Mouse (Mus musculus): ENCODE results near the gene Myocd. TPM values are rescaled to one million over a fixed set of nuclear protein-coding genes. Genes with fewer than 3 reads are reported as not detected.

Gene Myocd
- polyA plus RNA-seq, 1 experiment from 2014 or later: 0.95 TPM

DNA sequence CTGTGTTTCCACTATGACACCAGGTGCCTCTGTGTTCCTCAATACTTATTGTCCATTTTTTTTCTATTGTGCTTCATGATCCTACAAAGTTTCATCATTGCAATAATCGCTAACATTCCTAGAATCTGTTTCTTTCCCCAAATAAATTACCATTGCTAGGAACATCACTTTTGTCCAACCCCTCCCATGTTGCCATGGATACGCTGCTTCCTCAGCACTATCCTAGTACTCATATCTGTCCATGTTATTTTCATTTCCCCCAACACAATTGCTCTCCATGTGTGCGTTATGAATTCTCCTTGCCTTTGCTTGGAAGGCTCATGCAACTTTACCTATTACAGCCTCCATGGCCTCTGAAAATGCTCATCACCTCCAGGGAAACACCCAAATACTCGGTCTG, 19.4 kb downstream of the Myocd start:
- no peaks in the 10 kb centered on the region for H3K27me3 ChIP-seq
- H3K9me3 ChIP-seq: no peaks in the 10 kb centered on the region
- no peak overlapping the region for H3K9ac ChIP-seq
- no peak overlapping the region for H3K4me3 ChIP-seq
- H3K4me2 ChIP-seq: no peak overlapping the region
- 96% methylated on average over 4 of the region's 4 CpGs for WGBS
- H3K4me1 ChIP-seq (replicated peaks): no peaks in the 10 kb centered on the region
- ATAC-seq (ENCODE audit: low FRiP score): no peak
- H3K27ac ChIP-seq: no peak overlapping the region
- H3K36me3 ChIP-seq: no peaks in the 10 kb centered on the region

DNA sequence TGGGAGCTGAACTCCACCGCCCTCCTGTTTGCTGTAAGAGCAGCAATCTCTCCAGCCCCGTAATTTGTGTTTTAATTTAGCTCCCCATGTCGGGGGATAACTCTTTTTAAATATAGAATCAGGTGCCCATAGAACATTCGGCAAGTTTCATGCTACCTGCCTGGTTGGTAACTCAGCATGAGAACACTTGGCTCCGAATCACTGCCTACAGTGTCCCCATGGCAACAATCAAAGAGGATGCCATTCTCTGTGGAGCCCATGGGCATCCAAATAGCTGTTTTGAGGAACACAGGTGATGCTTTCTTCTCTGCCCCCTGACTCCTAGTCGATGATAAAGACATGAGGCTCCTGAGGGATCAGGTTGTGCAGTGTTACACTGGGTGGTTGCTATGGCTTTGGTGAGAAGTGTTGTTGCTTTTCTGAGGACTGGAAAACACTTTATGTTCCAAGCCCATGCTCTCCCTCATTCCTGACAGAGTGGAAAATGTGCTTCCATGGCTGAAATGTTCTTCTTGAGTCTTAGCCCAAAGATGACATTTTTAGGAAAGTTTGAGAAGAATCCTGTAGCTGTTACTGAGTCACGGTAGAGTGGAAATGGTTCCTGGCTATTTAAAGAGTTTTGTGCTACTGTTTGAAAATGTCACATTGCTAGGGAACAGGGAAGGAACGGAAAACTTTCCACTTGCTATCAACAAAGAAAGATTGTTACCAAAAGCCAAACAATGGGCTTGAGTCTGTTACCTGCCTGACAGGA, 23.3 kb downstream of the Myocd start:
- ATAC-seq (ENCODE audit: low FRiP score): no peak

DNA sequence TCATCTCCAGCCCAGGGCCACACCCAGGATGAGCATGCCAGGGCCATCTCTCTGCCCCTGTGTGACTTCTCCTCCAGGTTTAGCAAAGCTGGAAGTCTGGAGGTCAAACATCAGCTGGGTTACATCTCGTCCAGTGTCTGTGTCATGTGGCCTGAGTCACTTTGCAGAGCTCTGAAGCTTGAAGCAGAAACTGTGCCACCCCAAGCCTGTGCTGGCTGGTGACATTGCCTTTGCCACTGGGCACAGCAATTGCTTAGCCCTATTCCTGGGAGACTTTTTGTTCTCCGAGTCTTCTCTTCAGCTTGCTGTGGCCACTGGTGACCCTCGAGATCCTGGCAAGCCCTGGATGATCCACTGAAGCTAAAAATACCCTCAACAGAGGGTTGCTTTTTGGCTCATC, 26.2 kb downstream of the Myocd start:
- no peak overlapping the region for H3K4me2 ChIP-seq
- no peaks in the 10 kb centered on the region for H3K9me3 ChIP-seq
- ATAC-seq (ENCODE audit: low FRiP score): no peak
- no peaks in the 10 kb centered on the region for H3K4me1 ChIP-seq (replicated peaks)
- no peak overlapping the region for H3K27ac ChIP-seq
- H3K4me3 ChIP-seq: no peak overlapping the region
- H3K27me3 ChIP-seq: no peaks in the 10 kb centered on the region
- no peak overlapping the region for H3K9ac ChIP-seq
- no peaks in the 10 kb centered on the region for H3K36me3 ChIP-seq
- WGBS: 75% methylated on average over 3 of the region's 3 CpGs

More for the DNA sequence above, 23.3 kb downstream of the Myocd start:
- no peaks in the 10 kb centered on the region for H3K36me3 ChIP-seq
- no peaks in the 10 kb centered on the region for H3K9me3 ChIP-seq
- H3K27me3 ChIP-seq: no peaks in the 10 kb centered on the region
- H3K4me3 ChIP-seq: no peak overlapping the region
- H3K9ac ChIP-seq: no peak overlapping the region
- H3K4me1 ChIP-seq (replicated peaks): no peaks in the 10 kb centered on the region
- no peak overlapping the region for H3K27ac ChIP-seq
- H3K4me2 ChIP-seq: no peak overlapping the region
- 83% methylated on average over 8 of the region's 8 CpGs for WGBS

DNA sequence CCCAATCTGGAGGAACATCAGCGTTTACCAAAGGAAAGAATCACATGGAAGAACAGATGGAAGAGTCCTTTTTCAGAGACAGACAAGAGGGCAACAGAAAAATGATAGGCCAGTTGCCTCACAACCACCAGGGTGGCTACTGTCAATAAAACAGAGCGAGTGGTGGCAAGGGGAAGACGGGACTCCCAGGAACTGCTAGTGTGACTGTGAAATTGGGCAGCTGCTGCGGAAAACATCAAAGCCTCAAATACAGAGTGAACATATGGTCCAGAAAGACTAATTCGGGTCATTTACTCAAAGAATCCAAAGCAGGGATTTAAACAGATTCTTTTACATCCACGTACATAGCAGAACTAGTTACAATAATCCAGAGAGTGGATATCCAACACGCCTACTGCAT, 29.3 kb downstream of the Myocd start:
- 76% methylated on average over 7 of the region's 7 CpGs for WGBS
- no peak overlapping the region for H3K27ac ChIP-seq
- H3K4me3 ChIP-seq: no peak overlapping the region
- no peak overlapping the region for H3K4me2 ChIP-seq
- H3K36me3 ChIP-seq: no peaks in the 10 kb centered on the region
- no peaks in the 10 kb centered on the region for H3K27me3 ChIP-seq
- H3K9me3 ChIP-seq: no peaks in the 10 kb centered on the region
- no peak for ATAC-seq (ENCODE audit: low FRiP score)
- H3K9ac ChIP-seq: no peak overlapping the region
- H3K4me1 ChIP-seq (replicated peaks): no peaks in the 10 kb centered on the region

DNA sequence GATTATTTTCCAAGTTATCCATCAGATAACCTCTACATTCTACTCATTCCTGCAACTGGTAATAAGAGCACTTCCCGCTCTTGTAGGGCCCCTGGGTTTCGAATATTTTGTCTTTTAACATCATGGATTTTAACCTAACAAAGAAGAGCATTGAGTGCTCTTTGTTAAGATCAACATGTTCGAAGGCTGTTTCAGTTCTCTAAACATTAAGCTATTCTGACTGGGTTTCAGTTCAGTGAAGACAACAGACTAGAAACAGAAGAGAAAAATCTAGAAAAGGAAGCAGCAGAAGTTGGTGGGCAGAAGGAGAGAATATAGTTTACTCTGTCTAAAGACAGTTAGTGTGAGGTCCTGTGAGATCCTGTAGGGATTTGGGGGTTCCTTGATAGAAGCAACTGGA, 31.9 kb downstream of the Myocd start:
- no peak overlapping the region for H3K9ac ChIP-seq
- no peak overlapping the region for H3K4me3 ChIP-seq
- H3K4me1 ChIP-seq (replicated peaks): no peaks in the 10 kb centered on the region
- no peak overlapping the region for H3K27ac ChIP-seq
- 73% methylated on average over 3 of the region's 3 CpGs for WGBS
- no peaks in the 10 kb centered on the region for H3K27me3 ChIP-seq
- ATAC-seq (ENCODE audit: low FRiP score): no peak
- H3K9me3 ChIP-seq: no peaks in the 10 kb centered on the region
- no peaks in the 10 kb centered on the region for H3K36me3 ChIP-seq
- H3K4me2 ChIP-seq: no peak overlapping the region

DNA sequence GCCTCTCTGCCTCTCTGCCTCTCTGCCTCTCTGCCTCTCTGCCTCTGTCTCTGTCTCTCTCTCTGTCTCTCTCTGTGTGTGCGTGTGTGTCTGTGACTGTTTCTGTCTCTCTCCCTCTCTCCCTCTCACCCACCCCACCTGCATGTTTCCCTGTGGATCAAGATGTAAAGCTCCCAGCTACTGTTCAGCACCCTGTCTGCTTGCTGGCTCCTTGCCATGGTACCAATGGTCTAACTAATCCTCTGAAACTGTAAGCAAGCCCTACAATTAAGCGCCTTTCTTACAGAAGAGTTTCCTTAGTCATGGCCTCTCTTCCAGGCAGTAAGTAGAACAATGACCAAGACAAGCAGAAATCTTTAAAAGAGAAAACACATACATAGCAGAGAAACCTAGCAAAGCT, 32.9 kb downstream of the Myocd start:
- ATAC-seq (ENCODE audit: low FRiP score): no peak
- no peaks in the 10 kb centered on the region for H3K9me3 ChIP-seq
- H3K4me2 ChIP-seq: no peak overlapping the region
- no peak overlapping the region for H3K27ac ChIP-seq
- H3K27me3 ChIP-seq: no peaks in the 10 kb centered on the region
- H3K9ac ChIP-seq: no peak overlapping the region
- no peak overlapping the region for H3K4me3 ChIP-seq
- no peaks in the 10 kb centered on the region for H3K4me1 ChIP-seq (replicated peaks)
- WGBS: 88% methylated on average over 2 of the region's 2 CpGs
- H3K36me3 ChIP-seq: no peaks in the 10 kb centered on the region

DNA sequence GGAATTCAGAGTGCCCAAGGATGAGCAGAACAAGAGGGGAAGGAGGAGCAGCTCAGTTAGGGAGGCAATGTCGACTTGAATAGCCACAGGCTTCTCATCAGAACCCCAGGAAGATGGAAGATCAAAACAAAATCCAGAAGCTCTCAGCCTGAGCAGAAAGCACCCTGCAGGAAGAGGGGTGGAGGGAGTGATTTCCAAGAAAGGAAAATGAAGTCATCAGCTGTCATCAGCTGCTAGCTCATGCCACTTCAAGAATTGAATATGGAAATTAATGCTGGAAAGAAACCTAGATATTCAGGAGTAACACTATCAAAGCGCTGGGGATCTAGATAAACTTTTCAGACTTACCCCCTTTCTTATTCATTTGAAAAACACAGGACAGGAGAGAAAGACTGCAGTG, 34.4 kb downstream of the Myocd start:
- 43% methylated on average over 2 of the region's 2 CpGs for WGBS
- ATAC-seq (ENCODE audit: low FRiP score): no peak

DNA sequence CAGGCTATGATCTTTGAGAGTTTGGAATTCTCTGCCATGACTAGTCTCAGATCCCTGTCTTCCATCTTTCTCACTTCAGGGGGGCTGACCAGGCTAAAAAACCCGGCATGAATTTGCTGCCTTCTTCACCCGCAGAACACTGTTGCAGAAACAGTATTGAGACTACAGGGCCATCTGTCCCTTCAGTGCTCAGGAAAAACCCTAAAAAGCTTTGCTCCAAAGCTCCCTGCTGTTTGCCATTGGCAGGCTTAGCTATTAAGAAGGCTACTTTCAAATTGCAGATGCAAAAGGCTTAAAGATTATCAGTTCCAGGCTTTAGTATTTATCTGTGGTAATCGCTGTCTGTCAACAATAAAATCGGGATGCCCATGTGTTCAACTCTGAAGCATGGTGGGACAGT, 38.0 kb downstream of the Myocd start:
- 87% methylated on average over 4 of the region's 4 CpGs for WGBS
- H3K36me3 ChIP-seq: no peaks in the 10 kb centered on the region

More for the DNA sequence above, 34.4 kb downstream of the Myocd start:
- no peak overlapping the region for H3K9ac ChIP-seq
- H3K27me3 ChIP-seq: no peaks in the 10 kb centered on the region
- H3K36me3 ChIP-seq: no peaks in the 10 kb centered on the region
- no peaks in the 10 kb centered on the region for H3K4me1 ChIP-seq (replicated peaks)
- no peak overlapping the region for H3K4me3 ChIP-seq
- no peak overlapping the region for H3K27ac ChIP-seq
- H3K9me3 ChIP-seq: no peaks in the 10 kb centered on the region
- H3K4me2 ChIP-seq: no peak overlapping the region

DNA sequence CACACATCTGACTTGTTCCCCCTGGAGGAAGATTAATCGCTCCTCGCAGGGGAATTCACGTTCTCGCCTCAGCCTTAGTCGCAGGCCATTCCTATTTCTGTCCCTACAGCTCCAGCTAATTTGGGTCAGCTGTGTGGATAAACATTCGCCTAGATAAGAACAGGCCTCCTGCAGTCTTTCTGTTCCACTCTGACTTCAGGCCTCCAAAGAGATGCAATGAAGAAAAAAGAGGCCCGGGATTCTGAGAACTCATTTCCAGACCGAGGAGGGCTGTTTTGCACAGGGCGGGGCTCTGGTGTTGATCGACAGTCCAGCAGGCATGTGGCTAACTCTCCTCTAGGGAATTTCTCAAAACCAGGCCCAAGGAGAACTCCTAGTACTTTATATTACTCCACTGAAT, 43.0 kb downstream of the Myocd start:
- WGBS: 45% methylated on average over 10 of the region's 10 CpGs
- no peaks in the 10 kb centered on the region for H3K36me3 ChIP-seq
- no peak overlapping the region for H3K4me3 ChIP-seq
- peaks cover 7% of the 10 kb centered on the region; the same call in 1 of the 2 replicates for H3K4me1 ChIP-seq (replicated peaks)
- H3K27ac ChIP-seq: no peak overlapping the region
- H3K4me2 ChIP-seq: no peak overlapping the region
- H3K27me3 ChIP-seq: no peaks in the 10 kb centered on the region
- H3K9ac ChIP-seq: no peak overlapping the region
- H3K9me3 ChIP-seq: no peaks in the 10 kb centered on the region
- ATAC-seq (ENCODE audit: low FRiP score): no peak

More for the DNA sequence above, 38.0 kb downstream of the Myocd start:
- H3K9ac ChIP-seq: no peak overlapping the region
- H3K27ac ChIP-seq: no peak overlapping the region
- ATAC-seq (ENCODE audit: low FRiP score): no peak
- no peaks in the 10 kb centered on the region for H3K27me3 ChIP-seq
- no peak overlapping the region for H3K4me2 ChIP-seq
- no peak overlapping the region for H3K4me3 ChIP-seq
- peaks cover 3% of the 10 kb centered on the region; the same call in 1 of the 2 replicates for H3K4me1 ChIP-seq (replicated peaks)
- H3K9me3 ChIP-seq: no peaks in the 10 kb centered on the region

DNA sequence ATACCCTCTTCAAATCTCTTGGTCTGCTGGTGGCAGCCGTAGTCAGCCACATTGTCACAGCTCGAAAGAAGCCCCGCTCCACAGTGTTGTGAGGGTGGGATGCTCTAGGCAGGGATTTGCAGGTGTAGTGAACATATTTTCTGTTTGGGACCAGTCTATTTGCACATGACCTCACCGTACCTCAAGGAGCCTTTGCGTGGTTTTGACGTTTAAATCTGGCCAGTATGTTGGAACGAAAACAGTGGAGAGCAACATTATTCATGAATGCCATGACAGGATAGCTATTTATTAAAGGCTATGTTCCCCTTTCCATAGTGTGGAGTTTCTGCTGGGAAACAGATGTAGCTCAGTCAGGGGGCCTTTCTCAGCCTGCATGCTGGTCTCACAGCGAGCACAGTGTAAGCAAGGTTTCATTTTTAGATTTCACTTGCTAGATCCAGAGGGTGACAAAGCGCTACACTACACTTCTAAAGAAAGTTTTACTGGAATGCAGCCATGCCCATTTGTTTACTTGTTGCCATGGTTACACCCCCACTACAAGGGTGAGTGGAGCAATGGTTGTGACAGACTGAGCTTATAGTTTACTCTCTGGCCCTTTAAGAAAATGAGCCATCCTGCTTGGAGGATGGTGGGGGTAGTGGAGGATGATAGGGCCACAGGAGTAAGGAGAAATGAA, 54.7 kb downstream of the Myocd start:
- Histone ChIP-seq H3K27ac (no peak overlapping the region), H3K27me3 (no peaks in the 10 kb centered on the region), H3K4me2 (no peak overlapping the region), H3K36me3 (no peaks in the 10 kb centered on the region), H3K4me1 (replicated peaks) (peaks cover 8% of the 10 kb centered on the region; the same call in 1 of the 2 replicates), H3K9me3 (no peaks in the 10 kb centered on the region), H3K9ac (no peak overlapping the region), H3K4me3 (no peak overlapping the region)
- ATAC-seq (ENCODE audit: low FRiP score): no peak
- WGBS: 54% methylated on average over 9 of the region's 9 CpGs

DNA sequence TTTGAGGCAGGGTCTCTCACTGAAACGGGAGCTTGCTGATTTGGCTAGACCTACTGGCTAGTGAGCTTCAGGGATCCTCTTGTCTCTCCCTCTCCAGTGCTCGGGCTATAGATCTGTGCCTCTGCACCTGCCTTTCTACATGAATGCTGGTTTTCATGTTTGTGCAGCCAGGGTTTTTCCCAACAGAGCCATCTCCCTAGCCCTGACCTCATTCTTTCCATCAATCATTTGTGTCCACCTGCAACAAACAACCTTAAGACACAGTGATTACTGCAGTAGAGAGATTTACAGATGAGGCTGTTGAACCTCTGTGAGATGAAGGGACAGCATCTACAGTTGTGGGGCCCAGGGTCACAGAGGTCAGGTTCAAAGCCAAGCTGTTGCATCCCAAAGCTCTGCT, 56.0 kb downstream of the Myocd start:
- Histone ChIP-seq H3K27me3 (no peaks in the 10 kb centered on the region), H3K4me1 (replicated peaks) (peaks cover 8% of the 10 kb centered on the region; the same call in 1 of the 2 replicates), H3K9ac (no peak overlapping the region), H3K4me3 (no peak overlapping the region), H3K36me3 (no peaks in the 10 kb centered on the region), H3K27ac (no peak overlapping the region), H3K9me3 (no peaks in the 10 kb centered on the region), H3K4me2 (no peak overlapping the region)
- ATAC-seq (ENCODE audit: low FRiP score): no peak
- 85% methylated on average over 2 of the region's 2 CpGs for WGBS

DNA sequence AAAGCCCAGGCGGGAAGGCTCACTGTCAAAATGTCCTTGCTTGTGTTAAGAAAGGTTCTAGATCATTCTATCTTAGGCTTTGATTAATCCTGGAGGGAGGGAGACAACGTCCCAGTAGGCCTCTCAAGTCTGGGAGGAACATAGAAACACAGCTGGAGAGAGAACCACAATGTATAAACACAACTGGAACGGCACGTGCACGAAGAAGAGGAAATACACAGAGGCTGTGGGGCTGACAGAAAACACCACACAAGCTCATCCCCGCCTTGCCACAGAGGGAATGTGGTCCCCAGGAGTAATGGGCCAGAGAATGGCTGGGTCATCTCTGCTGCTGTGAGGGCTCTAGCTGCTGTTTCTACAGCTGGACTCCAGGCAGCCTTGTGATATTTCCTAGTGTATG, 58.1 kb downstream of the Myocd start:
- no peak overlapping the region for H3K4me3 ChIP-seq
- 84% methylated on average over 6 of the region's 6 CpGs for WGBS
- H3K27me3 ChIP-seq: no peaks in the 10 kb centered on the region
- no peaks in the 10 kb centered on the region for H3K36me3 ChIP-seq
- H3K27ac ChIP-seq: no peak overlapping the region
- H3K9ac ChIP-seq: no peak overlapping the region
- no peak for ATAC-seq (ENCODE audit: low FRiP score)
- H3K4me2 ChIP-seq: no peak overlapping the region
- peaks cover 8% of the 10 kb centered on the region; the same call in 1 of the 2 replicates for H3K4me1 ChIP-seq (replicated peaks)
- no peaks in the 10 kb centered on the region for H3K9me3 ChIP-seq

DNA sequence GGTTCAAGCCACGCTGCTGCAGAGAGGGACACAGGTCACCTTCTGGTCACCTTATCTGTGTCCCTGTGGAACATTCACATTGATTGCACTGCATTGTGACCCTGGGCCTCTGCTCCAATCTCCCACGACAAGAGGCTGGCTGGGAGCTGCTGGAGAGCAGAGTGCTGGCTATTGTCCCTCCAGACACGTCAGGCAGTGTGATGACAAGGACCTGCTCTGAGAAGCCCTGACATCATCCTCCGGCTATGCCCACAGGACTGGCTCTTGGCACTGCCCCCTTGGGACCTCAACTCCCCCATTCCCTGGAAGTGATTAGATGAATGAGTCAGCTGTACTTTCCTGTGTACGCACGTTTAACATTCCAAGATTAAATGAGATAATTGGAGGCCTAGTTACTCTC, 60.3 kb downstream of the Myocd start:
- no peak for ATAC-seq (ENCODE audit: low FRiP score)
- H3K27me3 ChIP-seq: no peaks in the 10 kb centered on the region
- 52% methylated on average over 6 of the region's 6 CpGs for WGBS
- no peak overlapping the region for H3K9ac ChIP-seq
- H3K9me3 ChIP-seq: no peaks in the 10 kb centered on the region
- no peak overlapping the region for H3K27ac ChIP-seq
- H3K4me3 ChIP-seq: no peak overlapping the region
- no peaks in the 10 kb centered on the region; the same call in 1 of the 2 replicates for H3K4me1 ChIP-seq (replicated peaks)
- H3K4me2 ChIP-seq: no peak overlapping the region
- H3K36me3 ChIP-seq: no peaks in the 10 kb centered on the region

All from hindbrain, embryonic 13.5 days (tissue).